Mouse (Mus musculus) bone marrow macrophage, adult 2 months (primary cell): ENCODE results near the gene Tmem29. TPM values are rescaled to one million over a fixed set of nuclear protein-coding genes. Genes with fewer than 3 reads are reported as not detected.

ENCODE experiments used
- H3K27ac ChIP-seq: 2 replicates; pipeline ENCODE4 v1.5.1; 2012; ENCODE audit warnings: low read depth, low read length; ENCODE audit not compliant: insufficient read depth
- H3K4me1 ChIP-seq: 2 replicates; pipeline ENCODE4 v1.6.1; 2012; ENCODE audit warnings: low read length; ENCODE audit not compliant: control insufficient read depth, insufficient read depth
- H3K4me3 ChIP-seq: 2 replicates; pipeline ENCODE4 v1.5.1; 2012; ENCODE audit warnings: mild to moderate bottlenecking, low read length, moderate library complexity; ENCODE audit not compliant: insufficient read depth
- CTCF ChIP-seq: IDR thresholded peaks from 2 replicates; pipeline ENCODE4 v1.5.1; 2012; ENCODE audit warnings: low read depth, mild to moderate bottlenecking, low read length, moderate library complexity
- POLR2A ChIP-seq: IDR thresholded peaks from 2 replicates; pipeline ENCODE4 v1.6.1; 2012; ENCODE audit warnings: mild to moderate bottlenecking, low read depth, low read length, borderline replicate concordance
- polyA plus RNA-seq: library from polyadenylated mRNA; stranded (reverse); fragments of >200 nt; gene quantifications from 2 replicates; pipeline ENCODE4 v1.2.4, GENCODE M21; 2012; ENCODE audit not compliant: missing spikeins, insufficient read depth, insufficient read length

Tmem29 gene
- polyA plus RNA-seq, 1 experiment, result 18.3 TPM

- H3K4me3 ChIP-seq, result no peak overlapping the region; the same call in 1 of the 2 replicates
- H3K4me1 ChIP-seq, result no peaks in the 10 kb centered on the region
- H3K27ac ChIP-seq, result no peak overlapping the region
- TF ChIP-seq POLR2A (no peak), CTCF (no peak)
Observed at GRCm38 (mm10) chrX:150458136-150458535, 818 bp downstream of the Tmem29 start.

- TF ChIP-seq CTCF, result no peak
- TF ChIP-seq POLR2A, result no peak
- H3K4me1 ChIP-seq, result no peaks in the 10 kb centered on the region
- no peak overlapping the region for H3K4me3 ChIP-seq
- no peak overlapping the region for H3K27ac ChIP-seq
Observed at GRCm38 (mm10) chrX:150440505-150441338, 18.2 kb downstream of the Tmem29 start.

DNA sequence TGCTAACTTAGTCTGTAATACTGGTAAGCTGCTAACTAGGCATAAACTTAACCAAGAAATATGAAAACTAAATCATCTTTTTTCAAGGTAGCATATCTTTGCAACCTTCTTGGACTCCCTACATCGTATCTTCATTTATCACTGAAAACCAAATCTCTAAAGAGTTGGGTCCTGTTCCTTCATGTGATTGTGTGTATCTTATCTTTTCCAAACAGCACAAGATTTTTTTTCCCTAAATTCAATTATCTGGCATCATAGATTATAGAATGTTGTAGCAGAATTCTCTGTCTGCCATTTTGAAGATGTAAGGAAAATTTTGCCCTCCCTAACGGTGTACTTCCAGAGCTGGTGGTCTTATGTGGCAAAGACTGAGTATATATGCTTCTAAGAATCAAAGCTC, 22.6 kb downstream of the Tmem29 start:
- TF ChIP-seq CTCF (no peak), POLR2A (no peak)
- H3K27ac ChIP-seq, result no peak overlapping the region
- H3K4me1 ChIP-seq, result no peaks in the 10 kb centered on the region
- H3K4me3 ChIP-seq, result no peak overlapping the region

- TF ChIP-seq POLR2A, result no peak
- Histone ChIP-seq H3K4me1 (no peaks in the 10 kb centered on the region), H3K4me3 (no peak overlapping the region), H3K27ac (no peak overlapping the region)
Observed at GRCm38 (mm10) chrX:150435367-150435766, 23.6 kb downstream of the Tmem29 start.

GRCm38 (mm10) chrX:150413505-150413904, 45.4 kb downstream of the Tmem29 start:
- Histone ChIP-seq H3K4me1 (no peaks in the 10 kb centered on the region), H3K4me3 (no peak overlapping the region), H3K27ac (no peak overlapping the region)
- TF ChIP-seq CTCF (no peak), POLR2A (no peak)

Other genes with a start within 250 kb of the Tmem29 start
- not detected in 2 replicates for gene Alas2, start 88.2 kb upstream of the Tmem29 start, polyA plus RNA-seq
- gene Pfkfb1, start 129.1 kb upstream of the Tmem29 start, polyA plus RNA-seq, result 4.0 and 7.0 TPM in 2 replicates
- gene Apex2, start 130.7 kb upstream of the Tmem29 start, polyA plus RNA-seq, result 9.4 and 12.0 TPM in 2 replicates
- gene Tro, start 198.4 kb upstream of the Tmem29 start, polyA plus RNA-seq, result not detected in 2 replicates